Mouse (Mus musculus): ENCODE data around the gene Tmem211.

Gene Tmem211

DNA sequence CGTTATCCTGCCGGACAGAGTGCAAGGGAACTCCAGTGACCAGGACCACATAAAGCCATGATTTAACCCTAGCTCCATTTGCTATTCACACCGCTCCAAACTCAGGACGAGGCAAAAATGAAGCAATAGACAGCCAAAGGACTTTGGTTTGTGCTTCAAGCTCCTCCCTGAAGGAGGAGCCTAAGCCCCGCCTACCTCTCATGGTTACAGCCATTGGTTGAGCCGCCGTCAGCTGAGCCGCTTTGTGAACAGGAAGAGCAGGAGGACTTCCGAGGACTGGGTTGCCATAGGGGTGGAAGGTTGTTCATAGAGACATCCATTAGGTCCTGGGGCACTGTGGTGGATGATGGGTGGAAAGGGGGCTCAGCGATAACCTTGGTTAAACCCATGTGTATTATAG lies 49.1 kb downstream of the Tmem211 start:
- DNase-seq (ENCODE audit: low read depth, low spot score): no peak

DNA sequence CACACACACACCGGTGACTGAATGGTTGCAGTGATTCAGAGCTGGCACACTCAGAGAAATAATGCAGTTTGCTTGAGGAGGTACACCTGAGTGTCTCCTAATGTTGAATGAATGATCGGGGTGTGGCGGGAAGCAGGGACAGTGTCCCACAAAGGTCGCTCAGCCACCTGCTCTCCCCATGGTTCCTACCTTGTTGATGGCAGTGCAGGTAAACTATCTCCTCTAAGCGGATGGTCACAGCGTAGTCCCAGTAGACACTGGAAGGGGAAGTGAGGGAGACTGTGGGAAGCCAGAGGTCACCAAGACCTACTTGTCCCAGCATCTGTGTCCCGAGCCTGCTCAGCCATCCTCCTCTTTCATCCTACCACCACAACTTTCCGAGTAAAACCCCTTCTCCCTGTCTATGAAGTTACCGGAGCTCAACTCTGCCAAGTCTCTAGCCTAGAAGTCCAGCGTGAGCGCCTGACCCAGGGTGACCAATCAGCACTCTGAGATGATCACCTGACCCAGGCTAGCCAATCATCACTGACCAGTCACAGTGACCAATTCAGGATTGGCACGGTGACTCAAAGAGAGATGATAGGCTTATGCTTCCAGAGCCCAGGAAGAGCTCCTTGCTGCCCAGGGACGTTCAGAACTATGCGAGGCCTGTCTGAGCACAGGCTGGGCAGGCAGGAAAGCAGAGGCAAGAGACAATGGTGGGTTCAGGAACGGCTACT lies 53.6 kb downstream of the Tmem211 start:
- DNase-seq (ENCODE audit: low read depth, low spot score): no peak

DNA sequence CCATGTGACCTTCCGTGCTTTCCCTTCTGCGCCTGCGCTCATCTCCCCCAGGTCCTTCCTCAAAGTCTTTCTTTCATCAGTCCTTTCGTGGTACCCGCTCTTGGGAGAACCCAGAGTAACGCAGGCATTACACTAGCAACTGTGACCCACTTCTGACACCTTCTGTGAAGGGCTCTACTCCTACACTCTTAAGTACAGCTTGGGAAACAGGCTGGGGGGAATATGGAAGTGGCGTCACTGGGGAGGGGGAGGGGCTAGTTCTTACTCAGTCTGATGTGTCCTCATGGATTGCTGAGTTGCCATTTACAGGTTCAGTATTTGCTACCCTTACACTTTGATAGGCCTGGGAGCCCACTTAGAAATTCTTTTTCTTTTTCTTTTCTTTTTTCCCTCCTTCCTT lies 54.8 kb downstream of the Tmem211 start:
- no peak for DNase-seq (ENCODE audit: low read depth, low spot score)

DNA sequence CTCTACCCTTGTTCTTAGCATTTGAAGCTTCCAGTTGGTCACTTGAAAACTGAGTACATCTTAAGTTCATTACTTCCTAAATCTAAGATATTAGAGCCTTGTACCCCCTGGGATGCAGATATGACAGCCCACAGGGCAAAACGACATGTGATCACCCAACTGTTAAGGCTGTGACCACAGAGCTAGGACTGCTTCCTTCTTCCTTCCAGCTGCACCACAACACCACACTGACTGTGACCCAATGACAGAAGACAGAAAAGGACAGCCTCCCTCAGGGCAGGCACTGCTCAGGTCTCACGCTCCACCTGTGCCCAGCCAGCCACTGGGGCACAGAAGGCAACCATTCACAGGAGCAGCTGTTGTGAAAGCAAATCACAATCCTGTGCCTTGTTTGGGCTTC lies 57.0 kb downstream of the Tmem211 start:
- DNase-seq (ENCODE audit: low read depth, low spot score): no peak

DNA sequence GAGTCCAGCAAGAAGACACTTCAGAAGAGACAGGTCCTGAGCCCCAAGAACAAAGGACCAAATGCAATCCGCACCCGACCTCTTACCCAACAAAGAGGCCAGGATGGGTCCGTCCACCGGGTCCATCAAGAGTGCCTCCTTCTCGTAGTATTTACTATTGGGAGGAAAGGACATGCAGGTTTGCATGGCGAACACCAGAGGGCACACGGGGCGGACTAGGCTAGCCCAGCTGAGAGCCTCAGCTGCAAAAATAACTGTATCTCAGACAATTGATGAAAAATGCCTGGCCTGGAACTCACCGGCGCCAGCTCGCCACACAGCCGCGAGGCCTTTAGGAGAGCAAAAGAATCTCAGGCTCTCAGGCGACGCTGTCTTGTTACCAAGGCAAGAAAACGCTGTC lies 58.8 kb downstream of the Tmem211 start:
- DNase-seq (ENCODE audit: low read depth, low spot score): no peak

DNA sequence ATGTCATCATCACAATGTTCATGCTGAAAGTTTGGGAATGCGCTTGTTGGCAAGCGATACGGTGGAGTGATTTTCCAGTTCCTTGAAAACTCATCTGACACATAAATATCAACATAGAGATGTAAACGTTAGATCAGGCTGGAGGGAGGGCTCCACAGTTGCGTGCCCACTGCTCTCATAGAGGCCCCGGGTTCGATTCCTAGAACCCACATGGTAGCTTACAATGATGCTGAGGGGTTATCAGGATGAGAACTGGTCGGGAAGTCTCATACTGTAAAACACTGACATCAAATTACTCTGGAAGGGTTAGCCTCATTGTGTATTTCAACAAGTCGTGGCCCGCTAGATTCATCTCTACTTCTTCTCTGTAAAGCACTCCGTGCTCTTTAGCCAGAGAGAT lies 59.3 kb downstream of the Tmem211 start:
- DNase-seq (ENCODE audit: low read depth, low spot score): no peak

DNA sequence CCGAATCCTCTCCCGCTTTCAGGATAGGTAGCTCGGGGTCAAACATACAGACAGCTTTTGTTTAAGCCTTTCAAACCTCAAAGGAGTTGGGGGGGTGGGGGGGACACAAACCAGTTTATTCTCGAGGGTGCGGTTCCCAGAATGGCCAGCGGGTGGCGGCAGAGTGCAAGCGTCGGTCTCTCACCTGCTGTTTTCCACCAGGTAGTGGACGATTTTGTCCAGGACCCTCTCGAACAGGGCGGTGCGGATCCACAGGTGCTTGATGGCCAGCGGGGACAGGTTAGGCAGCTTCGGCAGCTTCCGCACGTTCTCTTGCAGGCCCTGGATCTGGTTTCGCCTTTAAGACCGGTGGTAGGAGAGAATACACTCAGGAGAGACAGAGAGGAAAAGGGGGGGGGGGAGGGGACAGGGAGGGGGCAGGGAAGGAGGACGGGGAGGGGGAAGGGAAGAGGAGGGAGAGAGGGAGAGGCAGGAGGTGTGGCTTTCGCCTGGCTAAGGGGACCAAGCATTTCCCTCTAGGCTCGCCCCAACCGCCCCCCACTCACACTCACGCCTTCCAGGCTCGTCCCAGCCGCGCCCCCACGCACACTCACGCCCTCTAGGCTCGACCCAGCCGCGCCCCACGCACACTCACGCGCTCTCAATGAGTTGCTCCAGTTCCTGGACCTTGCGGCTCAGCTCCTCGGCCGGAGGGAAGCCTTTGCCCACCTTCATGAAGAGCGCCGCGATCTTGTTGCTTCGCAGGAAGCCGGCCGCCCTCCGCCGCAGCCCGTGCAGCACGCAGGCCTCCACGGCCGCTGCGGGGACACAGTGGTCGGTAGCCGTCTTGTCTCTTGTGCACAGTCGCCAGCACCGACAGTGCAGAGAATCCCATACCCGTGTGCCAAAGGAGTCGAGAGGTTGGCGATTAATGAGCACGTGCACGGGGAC lies 60.1 kb downstream of the Tmem211 start:
- no peak for DNase-seq (ENCODE audit: low read depth, low spot score)

DNA sequence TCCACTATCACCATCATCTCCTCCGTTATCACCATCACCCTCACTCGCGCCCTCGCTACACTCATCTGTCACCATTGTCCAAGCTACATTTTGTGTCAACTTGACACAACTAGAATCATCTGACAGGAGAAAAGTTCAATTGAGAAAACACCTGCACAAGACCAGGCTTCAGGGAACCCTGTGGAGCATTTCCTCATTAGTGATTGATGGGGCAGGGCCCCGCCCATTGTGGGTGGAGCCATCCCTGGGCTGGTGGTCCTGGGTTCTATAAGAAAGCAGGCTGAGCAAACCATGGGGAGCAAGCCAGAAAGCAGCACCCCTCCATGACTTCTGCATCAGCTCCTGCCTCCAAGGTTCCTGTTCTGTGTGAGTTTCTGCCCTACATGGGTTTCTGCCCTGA lies 61.1 kb downstream of the Tmem211 start:
- no peak for DNase-seq (ENCODE audit: low read depth, low spot score)

DNA sequence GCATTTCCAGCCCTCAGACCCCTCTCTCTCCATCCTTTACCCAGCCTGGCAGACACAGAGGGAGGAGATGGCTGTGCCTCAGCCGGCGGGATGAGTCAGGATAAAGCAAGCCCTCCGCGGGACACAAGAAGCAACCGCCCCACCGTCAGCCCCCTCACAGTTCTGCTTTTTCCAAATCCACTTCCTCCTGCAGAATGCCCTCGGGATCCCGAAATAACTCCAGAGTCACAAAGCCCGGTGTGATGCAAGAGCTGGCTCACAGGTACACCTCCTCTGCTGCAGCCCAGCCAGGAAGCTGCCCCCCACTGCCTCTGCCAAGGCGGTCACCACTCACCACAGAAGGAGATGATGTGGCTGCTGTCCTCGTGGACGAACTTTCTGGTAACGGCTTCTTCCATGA lies 61.8 kb downstream of the Tmem211 start:
- no peak for DNase-seq (ENCODE audit: low read depth, low spot score)
